Mouse (Mus musculus): Measurements from ENCODE around the gene Cbarp. TPM values are rescaled to one million over a fixed set of nuclear protein-coding genes. Genes with fewer than 3 reads are reported as not detected.

The Cbarp gene
- total and polyA plus RNA-seq, 3 experiments: 5.5 to 74.4 (median 66.6) TPM

DNA sequence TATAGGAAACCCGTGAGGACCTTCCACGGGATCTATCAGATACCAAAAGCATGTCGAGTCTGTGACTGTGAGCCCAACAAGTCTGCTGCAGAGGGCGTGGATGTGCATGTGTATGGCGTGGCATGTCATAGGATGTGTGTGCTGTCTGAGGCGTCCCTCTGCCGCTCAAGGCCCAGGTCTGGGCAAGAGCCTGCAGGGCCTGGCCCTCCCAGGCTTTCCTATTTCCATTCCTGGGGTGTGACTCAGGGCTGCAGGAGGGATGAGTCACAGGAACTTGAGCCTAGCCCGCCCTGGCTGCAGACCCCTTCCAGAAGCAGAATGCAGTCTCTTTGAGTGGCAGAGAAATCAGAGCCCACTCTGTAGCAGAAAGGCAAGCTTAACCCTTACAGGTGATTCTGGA, 23.1 kb upstream of the Cbarp start:
- H3K36me3 ChIP-seq (replicated peaks): peaks cover 1% of the 10 kb centered on the region
- no peaks in the 10 kb centered on the region; the same call in 1 of the 2 replicates for H3K27me3 ChIP-seq (ENCODE audit: insufficient read depth, low read length)
- DNase-seq (ENCODE audit: low spot score): no peak
- no peak for ATAC-seq (ENCODE audit: extremely low read depth, insufficient number of reproducible peaks, low FRiP score, poor library complexity, severe bottlenecking)
- H3K9me3 ChIP-seq (replicated peaks): no peaks in the 10 kb centered on the region
- peaks cover 85% of the 10 kb centered on the region for H3K4me1 ChIP-seq (ENCODE audit: insufficient read depth, low read depth, low read length)
- H3K4me3 ChIP-seq (ENCODE audit: low read depth, low read length): no peak overlapping the region; the same call in 1 of the 2 replicates
- TF ChIP-seq POLR2AphosphoS5 (IDR thresholded peaks at IDR 0.05; ENCODE audit: insufficient replicate concordance, low read depth, low read length): no peak
- no peak for TF ChIP-seq GATA2 (IDR thresholded peaks at IDR 0.05; ENCODE audit: borderline replicate concordance, low read depth, low read length)
- TF ChIP-seq GATA1 (IDR thresholded peaks at IDR 0.05; ENCODE audit: borderline replicate concordance, low read length): no peak
- no peak for TF ChIP-seq TAL1 (conservative IDR thresholded peaks at IDR 0.05; ENCODE audit: low read depth, low read length)
- TF ChIP-seq CTCF (IDR thresholded peaks at IDR 0.05; ENCODE audit: low read depth, low read length): no peak

GRCm38 (mm10) chr10:80162716-80163299, 22.2 kb upstream of the Cbarp start:
- H3K4me1 ChIP-seq (ENCODE audit: insufficient read depth, low read depth, low read length): peaks cover 88% of the 10 kb centered on the region
- TF ChIP-seq CTCF (IDR thresholded peaks at IDR 0.05; ENCODE audit: low read depth, low read length) (no peak), GATA1 (IDR thresholded peaks at IDR 0.05; ENCODE audit: borderline replicate concordance, low read length) (no peak), POLR2AphosphoS5 (IDR thresholded peaks at IDR 0.05; ENCODE audit: insufficient replicate concordance, low read depth, low read length) (no peak), TAL1 (conservative IDR thresholded peaks at IDR 0.05; ENCODE audit: low read depth, low read length) (no peak), GATA2 (IDR thresholded peaks at IDR 0.05; ENCODE audit: borderline replicate concordance, low read depth, low read length) (no peak)
- H3K36me3 ChIP-seq (replicated peaks): peaks cover 5% of the 10 kb centered on the region
- no peaks in the 10 kb centered on the region for H3K9me3 ChIP-seq (replicated peaks)
- no peaks in the 10 kb centered on the region; the same call in 1 of the 2 replicates for H3K27me3 ChIP-seq (ENCODE audit: insufficient read depth, low read length)
- peak overlapping the region; percentile 5; the same call in 1 of the 2 replicates for H3K4me3 ChIP-seq (ENCODE audit: low read depth, low read length)
- DNase-seq (ENCODE audit: low spot score) (no peak), ATAC-seq (ENCODE audit: extremely low read depth, insufficient number of reproducible peaks, low FRiP score, poor library complexity, severe bottlenecking) (no peak)

DNA sequence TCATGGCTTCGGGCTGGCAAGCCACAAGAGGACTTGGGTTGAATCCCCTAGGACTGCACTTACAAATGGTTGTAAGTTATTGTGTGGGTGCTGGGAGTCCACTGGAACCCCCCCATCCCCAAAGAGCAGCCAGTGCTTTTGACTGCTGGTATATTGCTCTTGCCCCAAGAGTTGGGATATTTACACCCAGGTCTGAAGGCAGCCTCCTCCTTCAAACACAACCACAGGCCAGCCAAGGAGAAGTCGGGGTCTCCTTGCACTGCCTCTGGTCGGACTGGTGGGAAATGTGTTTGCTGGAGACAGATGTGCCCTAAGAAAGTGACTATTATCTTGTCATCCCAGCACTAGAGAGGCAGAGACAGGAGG, 21.6 kb upstream of the Cbarp start:
- Histone ChIP-seq H3K9me3 (replicated peaks) (no peaks in the 10 kb centered on the region), H3K27me3 (ENCODE audit: insufficient read depth, low read length) (no peaks in the 10 kb centered on the region; the same call in 1 of the 2 replicates), H3K4me3 (ENCODE audit: low read depth, low read length) (no peak overlapping the region), H3K4me1 (ENCODE audit: insufficient read depth, low read depth, low read length) (peaks cover 93% of the 10 kb centered on the region), H3K36me3 (replicated peaks) (peaks cover 10% of the 10 kb centered on the region)
- ATAC-seq (ENCODE audit: extremely low read depth, insufficient number of reproducible peaks, low FRiP score, poor library complexity, severe bottlenecking) (no peak), DNase-seq (ENCODE audit: low spot score) (no peak)
- no peak for TF ChIP-seq CTCF (IDR thresholded peaks at IDR 0.05; ENCODE audit: low read depth, low read length)
- no peak for TF ChIP-seq GATA2 (IDR thresholded peaks at IDR 0.05; ENCODE audit: borderline replicate concordance, low read depth, low read length)
- TF ChIP-seq GATA1 (IDR thresholded peaks at IDR 0.05; ENCODE audit: borderline replicate concordance, low read length): no peak
- no peak for TF ChIP-seq POLR2AphosphoS5 (IDR thresholded peaks at IDR 0.05; ENCODE audit: insufficient replicate concordance, low read depth, low read length)
- TF ChIP-seq TAL1 (conservative IDR thresholded peaks at IDR 0.05; ENCODE audit: low read depth, low read length): no peak

DNA sequence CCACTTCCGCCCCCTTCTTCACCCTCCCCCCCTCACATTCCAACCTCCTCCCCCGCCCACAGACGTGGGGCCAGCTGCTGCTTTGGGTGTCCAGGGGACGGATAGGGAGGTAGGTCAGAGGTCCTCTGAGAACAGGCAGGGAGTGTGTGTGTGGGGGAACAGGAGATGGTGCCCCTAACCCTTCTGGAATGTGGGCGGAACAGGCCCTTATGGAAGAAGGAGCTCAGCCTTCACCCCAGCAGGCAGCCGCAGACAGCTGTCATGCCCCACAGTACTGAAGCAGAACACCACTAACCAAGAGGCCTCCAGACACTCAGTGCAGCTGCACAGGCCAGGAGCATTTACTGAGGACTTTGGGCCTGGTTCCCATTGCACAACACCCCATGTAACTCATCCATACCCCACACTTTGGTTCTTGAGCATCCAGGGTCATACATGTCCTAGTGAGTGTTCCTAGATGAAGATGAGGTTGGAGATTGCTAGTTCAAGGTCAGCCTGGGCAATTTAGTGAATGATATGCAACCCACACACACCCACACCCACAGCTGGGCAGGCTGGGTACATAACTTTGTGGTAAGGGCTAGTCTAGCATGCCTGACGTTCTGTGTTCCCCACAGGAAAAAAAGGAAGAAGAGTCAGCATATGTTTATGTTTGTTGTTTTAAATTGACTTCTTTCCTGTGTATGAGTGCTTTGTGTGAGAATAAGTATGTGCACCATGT, 21.0 kb upstream of the Cbarp start:
- ATAC-seq (ENCODE audit: extremely low read depth, insufficient number of reproducible peaks, low FRiP score, poor library complexity, severe bottlenecking) (no peak), DNase-seq (ENCODE audit: low spot score) (no peak)
- H3K36me3 ChIP-seq (replicated peaks): peaks cover 16% of the 10 kb centered on the region
- TF ChIP-seq CTCF (IDR thresholded peaks at IDR 0.05; ENCODE audit: low read depth, low read length) (no peak), POLR2AphosphoS5 (IDR thresholded peaks at IDR 0.05; ENCODE audit: insufficient replicate concordance, low read depth, low read length) (0 out of 2 replicates have a peak, but pooled peaks have one; percentile 1), GATA2 (IDR thresholded peaks at IDR 0.05; ENCODE audit: borderline replicate concordance, low read depth, low read length) (no peak), TAL1 (conservative IDR thresholded peaks at IDR 0.05; ENCODE audit: low read depth, low read length) (no peak), GATA1 (IDR thresholded peaks at IDR 0.05; ENCODE audit: borderline replicate concordance, low read length) (no peak)
- peaks cover 93% of the 10 kb centered on the region for H3K4me1 ChIP-seq (ENCODE audit: insufficient read depth, low read depth, low read length)
- H3K9me3 ChIP-seq (replicated peaks): no peaks in the 10 kb centered on the region
- H3K27me3 ChIP-seq (ENCODE audit: insufficient read depth, low read length): no peaks in the 10 kb centered on the region; the same call in 1 of the 2 replicates
- peak overlapping the region; percentile 71; the same call in 1 of the 2 replicates for H3K4me3 ChIP-seq (ENCODE audit: low read depth, low read length)

DNA sequence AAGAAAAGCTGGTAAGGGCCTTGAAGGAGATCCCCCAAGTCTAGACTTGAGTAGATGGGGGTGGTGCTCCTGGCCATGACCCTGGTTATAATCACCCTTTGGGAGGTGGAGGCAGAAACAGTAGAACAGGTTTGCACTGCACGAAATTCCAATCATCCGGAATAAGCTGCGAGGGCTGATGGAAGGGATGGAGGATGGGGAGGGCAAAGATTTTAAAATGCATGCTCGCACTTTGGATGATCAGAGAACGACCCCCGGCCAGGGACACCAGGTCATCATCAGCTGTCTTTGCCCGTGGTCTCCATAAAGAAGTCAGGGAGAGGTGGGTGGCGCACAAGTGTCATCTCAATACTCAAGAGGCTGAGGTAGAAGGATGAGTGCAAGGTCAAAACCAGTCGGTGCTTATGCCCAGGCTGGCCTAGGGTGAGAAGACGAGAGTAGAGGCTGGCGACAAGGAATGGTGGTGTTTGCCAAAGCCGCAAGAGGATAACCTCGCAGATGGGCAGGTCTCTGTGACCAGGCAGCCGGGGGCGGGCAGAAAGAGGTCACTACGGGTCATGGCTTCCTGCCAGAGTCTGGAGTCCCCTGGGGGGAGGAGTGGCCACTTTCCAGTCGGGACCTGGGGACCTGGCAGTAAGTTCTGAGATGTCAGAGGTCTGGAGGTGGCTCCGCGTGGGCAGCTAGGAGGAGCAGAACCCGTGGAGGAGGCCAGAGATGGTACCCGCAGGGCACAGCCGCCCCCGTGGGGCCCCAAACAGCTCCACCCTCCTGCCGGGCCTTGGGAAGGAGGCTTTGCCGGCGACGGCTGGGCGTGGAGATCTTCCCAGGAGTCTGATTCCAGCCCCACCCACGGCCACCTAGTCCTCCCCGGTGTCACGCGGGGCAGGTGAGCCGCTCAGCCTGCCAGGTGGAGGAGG, 20.1 kb upstream of the Cbarp start:
- no peak for ATAC-seq (ENCODE audit: extremely low read depth, insufficient number of reproducible peaks, low FRiP score, poor library complexity, severe bottlenecking)
- H3K4me1 ChIP-seq (ENCODE audit: insufficient read depth, low read depth, low read length): peaks cover 94% of the 10 kb centered on the region
- peak; percentile 70 for DNase-seq (ENCODE audit: low spot score)

More for the DNA sequence above, 20.1 kb upstream of the Cbarp start:
- no peak for TF ChIP-seq GATA2 (IDR thresholded peaks at IDR 0.05; ENCODE audit: borderline replicate concordance, low read depth, low read length)
- TF ChIP-seq TAL1 (conservative IDR thresholded peaks at IDR 0.05; ENCODE audit: low read depth, low read length): no peak
- TF ChIP-seq CTCF (IDR thresholded peaks at IDR 0.05; ENCODE audit: low read depth, low read length): no peak
- no peaks in the 10 kb centered on the region for H3K9me3 ChIP-seq (replicated peaks)
- peaks cover 26% of the 10 kb centered on the region for H3K36me3 ChIP-seq (replicated peaks)
- H3K4me3 ChIP-seq (ENCODE audit: low read depth, low read length): peak overlapping the region; percentile 71
- no peaks in the 10 kb centered on the region; the same call in 1 of the 2 replicates for H3K27me3 ChIP-seq (ENCODE audit: insufficient read depth, low read length)

Data from G1E (cell line).